Mouse (Mus musculus): Measurements from ENCODE around the gene Nebl. TPM values are rescaled to one million over a fixed set of nuclear protein-coding genes. Genes with fewer than 3 reads are reported as not detected.

The Nebl gene
- polyA plus RNA-seq, 1 experiment, result 1.2 TPM

GRCm38 (mm10) chr2:17435217-17435616 is 296.0 kb downstream of the Nebl start:
- Histone ChIP-seq H3K27ac (ENCODE audit: insufficient read depth, low read length) (no peak overlapping the region), H3K27me3 (ENCODE audit: control insufficient read depth, insufficient read depth, low read length, poor library complexity, severe bottlenecking) (no peaks in the 10 kb centered on the region; the same call in 1 of the 2 replicates), H3K4me3 (ENCODE audit: low read depth, low read length) (no peak overlapping the region), H3K4me1 (ENCODE audit: control insufficient read depth, insufficient read depth, low read length) (no peaks in the 10 kb centered on the region), H3K36me3 (ENCODE audit: control insufficient read depth, insufficient read depth, low read length, poor library complexity, severe bottlenecking) (no peaks in the 10 kb centered on the region), H3K9ac (ENCODE audit: low read depth, poor library complexity, severe bottlenecking) (no peak overlapping the region), H3K9me3 (replicated peaks; ENCODE audit: control insufficient read depth, insufficient read depth, low read length, poor library complexity, severe bottlenecking) (no peaks in the 10 kb centered on the region)
- TF ChIP-seq CTCF (IDR thresholded peaks at IDR 0.05; ENCODE audit: low read depth, low read length) (no peak), EP300 (IDR thresholded peaks at IDR 0.05; ENCODE audit: insufficient read depth, low read depth, low read length) (no peak), POLR2A (IDR thresholded peaks at IDR 0.05; ENCODE audit: insufficient read depth, low read length) (no peak)

GRCm38 (mm10) chr2:17429028-17429427 is 302.2 kb downstream of the Nebl start:
- no peaks in the 10 kb centered on the region for H3K36me3 ChIP-seq (ENCODE audit: control insufficient read depth, insufficient read depth, low read length, poor library complexity, severe bottlenecking)
- no peaks in the 10 kb centered on the region for H3K27me3 ChIP-seq (ENCODE audit: control insufficient read depth, insufficient read depth, low read length, poor library complexity, severe bottlenecking)
- TF ChIP-seq EP300 (IDR thresholded peaks at IDR 0.05; ENCODE audit: insufficient read depth, low read depth, low read length), result no peak
- no peak overlapping the region for H3K9ac ChIP-seq (ENCODE audit: low read depth, poor library complexity, severe bottlenecking)
- H3K4me3 ChIP-seq (ENCODE audit: low read depth, low read length), result no peak overlapping the region
- no peaks in the 10 kb centered on the region for H3K4me1 ChIP-seq (ENCODE audit: control insufficient read depth, insufficient read depth, low read length)
- H3K27ac ChIP-seq (ENCODE audit: insufficient read depth, low read length), result no peak overlapping the region
- no peaks in the 10 kb centered on the region for H3K9me3 ChIP-seq (replicated peaks; ENCODE audit: control insufficient read depth, insufficient read depth, low read length, poor library complexity, severe bottlenecking)

- TF ChIP-seq POLR2A (IDR thresholded peaks at IDR 0.05; ENCODE audit: insufficient read depth, low read length), result no peak
- TF ChIP-seq EP300 (IDR thresholded peaks at IDR 0.05; ENCODE audit: insufficient read depth, low read depth, low read length), result no peak
- no peak for TF ChIP-seq CTCF (IDR thresholded peaks at IDR 0.05; ENCODE audit: low read depth, low read length)
Measured at GRCm38 (mm10) chr2:17428156-17428555, 303.1 kb downstream of the Nebl start.

GRCm38 (mm10) chr2:17422967-17423366 is 308.3 kb downstream of the Nebl start:
- Histone ChIP-seq H3K27me3 (ENCODE audit: control insufficient read depth, insufficient read depth, low read length, poor library complexity, severe bottlenecking) (no peaks in the 10 kb centered on the region), H3K9ac (ENCODE audit: low read depth, poor library complexity, severe bottlenecking) (no peak overlapping the region), H3K4me3 (ENCODE audit: low read depth, low read length) (no peak overlapping the region), H3K36me3 (ENCODE audit: control insufficient read depth, insufficient read depth, low read length, poor library complexity, severe bottlenecking) (no peaks in the 10 kb centered on the region), H3K4me1 (ENCODE audit: control insufficient read depth, insufficient read depth, low read length) (no peaks in the 10 kb centered on the region), H3K27ac (ENCODE audit: insufficient read depth, low read length) (no peak overlapping the region), H3K9me3 (replicated peaks; ENCODE audit: control insufficient read depth, insufficient read depth, low read length, poor library complexity, severe bottlenecking) (no peaks in the 10 kb centered on the region)
- TF ChIP-seq EP300 (IDR thresholded peaks at IDR 0.05; ENCODE audit: insufficient read depth, low read depth, low read length) (no peak), CTCF (IDR thresholded peaks at IDR 0.05; ENCODE audit: low read depth, low read length) (peak; percentile 4)

More at GRCm38 (mm10) chr2:17428156-17428555, 303.1 kb downstream of the Nebl start:
- Histone ChIP-seq H3K9ac (ENCODE audit: low read depth, poor library complexity, severe bottlenecking) (no peak overlapping the region), H3K27me3 (ENCODE audit: control insufficient read depth, insufficient read depth, low read length, poor library complexity, severe bottlenecking) (no peaks in the 10 kb centered on the region), H3K9me3 (replicated peaks; ENCODE audit: control insufficient read depth, insufficient read depth, low read length, poor library complexity, severe bottlenecking) (no peaks in the 10 kb centered on the region), H3K36me3 (ENCODE audit: control insufficient read depth, insufficient read depth, low read length, poor library complexity, severe bottlenecking) (no peaks in the 10 kb centered on the region), H3K4me1 (ENCODE audit: control insufficient read depth, insufficient read depth, low read length) (no peaks in the 10 kb centered on the region), H3K27ac (ENCODE audit: insufficient read depth, low read length) (no peak overlapping the region), H3K4me3 (ENCODE audit: low read depth, low read length) (no peak overlapping the region)

- TF ChIP-seq POLR2A (IDR thresholded peaks at IDR 0.05; ENCODE audit: insufficient read depth, low read length), result no peak
- no peak for TF ChIP-seq CTCF (IDR thresholded peaks at IDR 0.05; ENCODE audit: low read depth, low read length)
- TF ChIP-seq EP300 (IDR thresholded peaks at IDR 0.05; ENCODE audit: insufficient read depth, low read depth, low read length), result no peak
Measured at GRCm38 (mm10) chr2:17415347-17415746, 315.9 kb downstream of the Nebl start.

GRCm38 (mm10) chr2:17414324-17414723 is 316.9 kb downstream of the Nebl start:
- Histone ChIP-seq H3K4me1 (ENCODE audit: control insufficient read depth, insufficient read depth, low read length) (no peaks in the 10 kb centered on the region), H3K9ac (ENCODE audit: low read depth, poor library complexity, severe bottlenecking) (no peak overlapping the region), H3K27me3 (ENCODE audit: control insufficient read depth, insufficient read depth, low read length, poor library complexity, severe bottlenecking) (no peaks in the 10 kb centered on the region), H3K9me3 (replicated peaks; ENCODE audit: control insufficient read depth, insufficient read depth, low read length, poor library complexity, severe bottlenecking) (no peaks in the 10 kb centered on the region), H3K27ac (ENCODE audit: insufficient read depth, low read length) (no peak overlapping the region), H3K36me3 (ENCODE audit: control insufficient read depth, insufficient read depth, low read length, poor library complexity, severe bottlenecking) (no peaks in the 10 kb centered on the region), H3K4me3 (ENCODE audit: low read depth, low read length) (no peak overlapping the region)
- no peak for TF ChIP-seq POLR2A (IDR thresholded peaks at IDR 0.05; ENCODE audit: insufficient read depth, low read length)
- TF ChIP-seq EP300 (IDR thresholded peaks at IDR 0.05; ENCODE audit: insufficient read depth, low read depth, low read length), result no peak
- TF ChIP-seq CTCF (IDR thresholded peaks at IDR 0.05; ENCODE audit: low read depth, low read length), result no peak

More at GRCm38 (mm10) chr2:17415347-17415746, 315.9 kb downstream of the Nebl start:
- Histone ChIP-seq H3K36me3 (ENCODE audit: control insufficient read depth, insufficient read depth, low read length, poor library complexity, severe bottlenecking) (no peaks in the 10 kb centered on the region), H3K9me3 (replicated peaks; ENCODE audit: control insufficient read depth, insufficient read depth, low read length, poor library complexity, severe bottlenecking) (no peaks in the 10 kb centered on the region), H3K9ac (ENCODE audit: low read depth, poor library complexity, severe bottlenecking) (no peak overlapping the region), H3K4me1 (ENCODE audit: control insufficient read depth, insufficient read depth, low read length) (no peaks in the 10 kb centered on the region), H3K4me3 (ENCODE audit: low read depth, low read length) (no peak overlapping the region), H3K27ac (ENCODE audit: insufficient read depth, low read length) (no peak overlapping the region), H3K27me3 (ENCODE audit: control insufficient read depth, insufficient read depth, low read length, poor library complexity, severe bottlenecking) (no peaks in the 10 kb centered on the region)
